Mouse (Mus musculus) hindbrain, embryonic 16.5 days (tissue): ENCODE measurements around the gene Gnb2. TPM values are rescaled to one million over a fixed set of nuclear protein-coding genes. Genes with fewer than 3 reads are reported as not detected.

Experiments used
- microRNA-seq: library from miRNA; unstranded; fragments of <30 nt; microRNA quantifications from one replicate; pipeline ENCODE4, GENCODE M21; 2017
- polyA plus RNA-seq: library from polyadenylated mRNA; unstranded; fragments of >200 nt; fragmentation: Nextera tagmentation; extraction: Ambion mirVana; gene quantifications from 2 replicates; pipeline ENCODE4 v1.2.1, GENCODE M21; 2015

The Gnb2 gene
- polyA plus RNA-seq, 1 experiment from 2014 or later = 521 TPM

Small RNAs within 50 kb of the gene (microRNA-seq; reads per million reads assigned to microRNA genes)
- 1.5 reads per million for gene Mir6418

Other genes with a start within 250 kb of the Gnb2 start
- 86.8 and 102 TPM in 2 replicates for gene Ache, start 246.0 kb downstream of the Gnb2 start, polyA plus RNA-seq
- gene Ufsp1, start 238.9 kb downstream of the Gnb2 start, polyA plus RNA-seq = 25.5 and 29.6 TPM in 2 replicates
- gene Srrt, start 225.8 kb downstream of the Gnb2 start, polyA plus RNA-seq = 88.1 and 100 TPM in 2 replicates
- gene Trip6, start 219.1 kb downstream of the Gnb2 start, polyA plus RNA-seq = 13.2 and 17.3 TPM in 2 replicates
- 24.5 and 26.7 TPM in 2 replicates for gene Slc12a9, start 199.9 kb downstream of the Gnb2 start, polyA plus RNA-seq
- gene Ephb4, start 183.4 kb downstream of the Gnb2 start, polyA plus RNA-seq = 5.8 and 9.2 TPM in 2 replicates
- gene Zan, start 56.4 kb downstream of the Gnb2 start, polyA plus RNA-seq = 0.19 and 0.24 TPM in 2 replicates
- gene Pop7, start 31.0 kb downstream of the Gnb2 start, polyA plus RNA-seq = 79.3 and 87.0 TPM in 2 replicates
- 11.8 and 16.3 TPM in 2 replicates for gene Gigyf1, start 15.0 kb downstream of the Gnb2 start, polyA plus RNA-seq
- not detected in 2 replicates for gene Epo, start 268 bp downstream of the Gnb2 start, polyA plus RNA-seq
- 268 and 271 TPM in 2 replicates for gene Actl6b, start 20.0 kb upstream of the Gnb2 start, polyA plus RNA-seq
- gene Tfr2, start 36.3 kb upstream of the Gnb2 start, polyA plus RNA-seq = 7.9 and 8.4 TPM in 2 replicates
- gene Mospd3, start 67.5 kb upstream of the Gnb2 start, polyA plus RNA-seq = 60.0 and 63.4 TPM in 2 replicates
- 23.3 and 25.7 TPM in 2 replicates for gene Pcolce, start 80.3 kb upstream of the Gnb2 start, polyA plus RNA-seq
- not detected in 2 replicates for gene Fbxo24, start 95.5 kb upstream of the Gnb2 start, polyA plus RNA-seq
- gene Lrch4, start 95.6 kb upstream of the Gnb2 start, polyA plus RNA-seq = 14.9 and 21.6 TPM in 2 replicates
- gene Gm20605, start 95.7 kb upstream of the Gnb2 start, polyA plus RNA-seq = 7.4 and 7.6 TPM in 2 replicates
- gene Sap25, start 107.8 kb upstream of the Gnb2 start, polyA plus RNA-seq = 3.4 and 6.6 TPM in 2 replicates
- gene Irs3, start 112.2 kb upstream of the Gnb2 start, polyA plus RNA-seq = 0.11 and 0.16 TPM in 2 replicates
- 20.1 and 21.7 TPM in 2 replicates for gene Agfg2, start 151.2 kb upstream of the Gnb2 start, polyA plus RNA-seq
- 44.0 and 50.2 TPM in 2 replicates for gene Nyap1, start 208.1 kb upstream of the Gnb2 start, polyA plus RNA-seq
- 101 and 150 TPM in 2 replicates for gene Tsc22d4, start 212.2 kb upstream of the Gnb2 start, polyA plus RNA-seq
- 34.9 and 41.8 TPM in 2 replicates for gene Ppp1r35, start 245.3 kb upstream of the Gnb2 start, polyA plus RNA-seq